Mouse (Mus musculus) heart, postnatal 0 days (tissue): Measurements from ENCODE around the gene Nrm.

Experiments
- CTCF ChIP-seq: IDR thresholded peaks from 2 replicates; pipeline ENCODE4 v1.5.1; 2016; ENCODE audit warnings: antibody characterized with exemption, control low read depth, low read depth
- EP300 ChIP-seq: IDR thresholded peaks from 2 replicates; pipeline ENCODE4 v1.6.1; 2016; ENCODE audit warnings: antibody characterized with exemption, low read depth

- TF ChIP-seq CTCF, result no peak
- TF ChIP-seq EP300, result no peak
Measured at GRCm38 (mm10) chr17:35832400-35833238, 28.5 kb upstream of the Nrm start.
